Mouse (Mus musculus): Measurements from ENCODE around the gene Dpagt1.
"Not testable (repeated sequence)": the region's sequence is repeated elsewhere in the genome, so short reads cannot be mapped to it uniquely, and the experiment has no call there.

The Dpagt1 gene

GRCm38 (mm10) chr9:44318826-44319095 is 7.1 kb upstream of the Dpagt1 start:
- no peak for DNase-seq

DNA sequence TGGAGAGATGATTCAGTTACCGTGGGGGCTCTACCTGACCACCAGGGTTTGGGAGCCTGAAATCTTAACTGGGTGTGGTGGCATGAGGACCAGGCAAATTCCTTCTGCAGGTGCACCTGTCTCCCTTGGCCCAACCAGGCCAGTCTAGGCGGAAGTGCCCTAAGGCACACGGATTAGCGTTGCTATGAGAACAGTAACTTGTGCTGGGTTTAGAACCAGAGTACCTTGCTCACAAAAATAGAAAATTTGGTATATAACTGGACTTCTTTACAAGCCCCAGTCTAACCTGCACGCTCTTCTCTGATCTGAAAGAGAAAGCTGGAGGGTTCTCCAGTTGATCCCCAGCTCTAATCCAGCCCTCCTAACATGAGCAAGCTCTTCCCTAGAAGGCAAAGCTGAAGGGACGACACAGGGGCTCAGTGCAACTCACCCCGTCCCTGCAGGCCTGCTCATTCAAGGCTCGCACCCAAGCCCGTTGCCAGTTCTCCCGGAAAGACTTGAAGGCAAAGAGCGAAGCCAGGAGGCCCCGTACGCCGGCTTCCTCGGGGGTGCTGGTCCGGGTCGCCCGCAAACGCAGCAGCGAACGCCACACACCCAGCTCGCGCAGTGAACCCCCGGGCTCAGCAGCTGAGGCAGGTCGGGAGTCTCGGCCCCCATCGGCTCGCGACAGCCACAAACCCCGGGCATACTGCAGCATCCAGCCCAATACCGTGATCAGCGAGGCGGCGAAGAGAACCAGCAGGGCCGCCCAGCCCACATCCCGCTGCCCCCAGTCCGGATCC is 6.5 kb upstream of the Dpagt1 start:
- peak; percentile 55 for DNase-seq

DNA sequence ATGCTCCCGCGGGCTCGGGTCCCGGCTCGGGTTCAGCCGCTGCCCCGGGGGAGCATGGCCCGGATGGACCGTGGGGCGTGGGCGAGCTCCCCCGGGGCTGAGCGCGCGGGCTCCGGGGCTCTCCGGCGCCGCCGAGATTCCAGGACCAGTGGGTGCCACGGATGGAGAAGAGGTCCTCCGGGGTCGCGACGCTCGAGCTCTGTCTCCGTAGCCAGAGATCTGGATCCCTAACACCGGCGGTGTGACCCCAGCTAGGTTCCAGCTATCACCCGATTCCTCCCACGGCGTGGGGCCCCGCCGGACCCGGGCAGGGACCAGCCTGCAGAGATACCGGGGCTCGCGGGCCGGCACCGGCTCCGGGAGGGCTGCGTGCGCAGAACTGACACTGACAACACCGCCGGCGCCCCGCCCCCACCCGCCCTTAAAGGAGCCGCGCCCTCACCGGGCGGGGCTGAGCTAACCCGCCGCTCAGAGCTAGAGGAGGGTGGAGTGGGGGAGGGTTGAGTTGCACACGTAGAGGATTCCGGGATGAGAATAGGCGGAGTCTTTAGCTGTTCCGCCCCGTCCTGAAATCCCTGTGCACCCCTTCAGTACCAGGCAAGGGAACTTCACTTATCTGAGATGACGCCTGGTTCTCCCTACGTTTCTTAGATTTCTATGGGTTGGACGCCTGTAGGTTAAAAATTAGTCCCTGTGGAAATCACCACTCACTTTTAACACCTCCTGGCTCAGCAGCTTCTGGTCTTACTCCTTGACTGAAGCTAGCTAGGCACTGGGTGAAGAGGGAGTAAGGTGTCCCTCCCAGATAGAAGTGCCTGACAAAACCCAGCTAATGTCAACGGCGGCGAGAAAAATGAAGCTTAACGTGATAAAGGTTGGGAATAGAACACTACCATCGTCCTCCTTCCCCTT is 5.7 kb upstream of the Dpagt1 start, which contains the start of gene C2cd2l:
TSS of gene C2cd2l (minus strand) at position 399 of the 912 bp plus-strand sequence.
- peak; percentile 94 for DNase-seq

- no peak for DNase-seq
These were observed 5.1 kb upstream of the Dpagt1 start for GRCm38 (mm10) chr9:44320799-44321133.

DNA sequence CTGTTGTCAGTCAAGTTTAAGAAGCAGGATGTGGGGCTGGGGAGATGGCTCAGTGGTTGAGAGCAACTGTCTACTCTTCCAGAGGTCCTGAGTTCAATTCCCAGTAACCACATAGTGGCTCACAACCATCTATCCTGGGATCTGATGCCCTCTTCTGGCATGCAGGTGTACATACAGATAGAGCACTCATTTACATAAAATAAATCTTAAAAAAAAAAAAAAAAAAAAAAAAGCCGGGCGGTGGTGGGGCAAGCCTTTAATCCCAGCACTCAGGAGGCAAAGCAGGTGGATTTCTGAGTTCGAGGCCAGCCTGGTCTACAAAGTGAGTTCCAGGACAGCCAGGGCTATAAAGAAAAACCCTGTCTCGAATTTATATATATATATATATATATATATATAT is 2.2 kb upstream of the Dpagt1 start:
- DNase-seq, result not testable (repeated sequence)

DNA sequence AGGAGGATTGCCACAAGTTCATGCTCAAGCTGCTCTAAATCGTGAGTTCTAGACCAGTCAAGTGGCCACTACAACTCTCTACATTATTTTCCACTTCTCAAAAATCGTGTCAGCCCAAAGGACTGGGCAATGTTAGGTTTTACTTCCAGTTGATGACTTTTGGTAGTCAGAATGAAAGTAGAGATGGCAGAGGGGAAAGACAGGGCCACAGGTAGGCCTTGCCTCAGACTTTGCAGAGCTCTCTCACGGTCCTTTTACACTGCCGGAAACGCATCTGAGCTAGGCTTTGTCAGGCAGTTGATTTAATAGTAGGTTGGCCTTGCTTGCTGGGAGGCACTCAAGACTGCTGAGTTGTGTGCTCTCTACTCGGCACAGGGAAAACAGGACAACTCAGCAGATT is 1.7 kb upstream of the Dpagt1 start:
- no peak for DNase-seq

DNA sequence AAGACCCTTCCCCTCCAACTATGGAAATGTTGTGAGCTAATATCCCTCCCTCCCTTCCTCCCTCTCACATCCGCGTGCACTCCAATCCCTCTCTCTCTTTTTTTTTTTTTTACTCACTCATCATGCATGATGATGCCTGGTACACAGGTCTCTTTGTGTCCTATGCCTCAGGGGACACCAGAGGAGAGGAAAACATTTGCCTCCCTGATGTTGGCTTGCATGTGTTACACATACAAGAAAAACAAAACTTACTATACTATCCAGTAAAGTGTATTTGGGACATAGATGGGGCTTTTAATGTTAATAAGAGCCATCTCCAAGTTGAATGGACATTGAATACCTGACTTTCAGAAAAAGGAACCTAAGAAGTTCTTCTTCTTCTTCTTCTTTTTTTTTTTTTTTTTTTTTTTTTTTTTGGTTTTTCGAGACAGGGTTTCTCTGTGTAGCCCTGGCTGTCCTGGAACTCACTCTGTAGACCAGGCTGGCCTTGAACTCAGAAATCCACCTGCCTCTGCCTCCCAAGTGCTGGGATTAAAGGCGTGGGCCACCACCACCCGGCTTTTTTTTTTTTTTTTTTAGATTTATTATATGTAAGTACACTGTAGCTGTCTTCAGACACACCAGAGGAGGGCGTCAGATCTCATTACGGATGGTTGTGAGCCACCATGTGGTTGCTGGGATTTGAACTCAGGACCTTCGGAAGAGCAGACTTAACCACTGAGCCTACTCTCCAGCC is 619 bp upstream of the Dpagt1 start:
- not testable (repeated sequence) for DNase-seq

DNA sequence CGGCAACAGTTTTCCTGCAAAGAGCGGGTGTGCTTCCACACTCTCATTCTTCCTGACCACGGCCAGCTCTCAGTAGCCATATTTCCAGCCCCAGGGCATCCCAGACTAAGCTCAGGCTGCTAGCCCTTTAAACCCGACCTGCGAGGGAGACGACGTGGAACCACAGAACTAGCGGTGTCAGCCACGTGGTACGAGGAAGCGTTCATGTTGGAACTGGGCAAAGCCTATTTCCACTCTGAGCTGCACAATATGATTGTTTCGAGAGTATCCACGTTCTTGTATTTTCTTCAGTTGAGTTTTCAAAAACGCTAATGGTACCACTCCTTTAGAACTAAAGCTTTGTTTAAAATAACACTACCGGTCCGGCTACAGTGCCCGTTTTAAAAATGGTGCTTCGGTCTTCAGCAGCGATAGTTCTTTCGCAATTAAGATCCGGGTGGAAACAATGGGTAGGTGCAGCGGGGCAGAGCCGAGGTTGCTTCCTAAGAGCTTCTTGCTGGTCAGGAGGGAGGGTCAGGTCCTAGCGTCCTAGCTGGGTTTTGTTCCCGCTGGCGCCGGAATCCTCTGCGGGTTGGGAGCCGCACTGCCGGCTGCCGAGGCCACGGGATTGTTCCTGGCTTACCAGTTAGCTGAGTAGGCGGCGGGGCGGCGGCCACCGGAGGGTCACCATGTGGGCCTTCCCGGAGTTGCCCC is 698 bp downstream of the Dpagt1 start:
- DNase-seq, result peak; percentile 86

DNA sequence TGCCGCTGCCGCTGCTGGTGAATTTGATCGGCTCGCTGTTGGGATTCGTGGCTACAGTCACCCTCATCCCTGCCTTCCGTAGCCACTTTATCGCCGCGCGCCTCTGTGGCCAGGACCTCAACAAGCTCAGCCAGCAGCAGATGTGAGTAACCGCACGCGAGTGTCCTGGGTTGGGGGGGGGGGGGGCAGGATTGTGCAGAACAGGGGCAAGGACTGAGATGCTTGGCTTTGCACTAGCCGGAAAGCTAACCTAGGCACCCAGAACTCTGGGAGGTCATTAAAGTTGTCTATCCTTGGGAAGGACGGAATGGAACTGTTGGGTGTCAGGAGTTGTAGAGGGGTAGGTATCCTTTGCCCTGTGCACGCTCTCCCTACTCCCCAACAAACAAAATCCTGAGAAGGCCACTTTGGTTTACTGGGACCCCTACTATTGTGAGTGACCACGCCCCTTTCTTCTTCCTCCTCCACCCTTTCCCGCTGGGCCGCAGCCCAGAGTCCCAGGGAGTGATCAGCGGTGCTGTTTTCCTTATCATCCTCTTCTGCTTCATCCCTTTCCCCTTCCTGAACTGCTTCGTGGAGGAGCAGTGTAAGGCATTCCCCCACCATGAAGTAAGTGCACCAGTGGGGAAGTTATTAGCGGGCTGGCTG is 1.4 kb downstream of the Dpagt1 start:
- no peak for DNase-seq

GRCm38 (mm10) chr9:44327926-44328325 is 2.1 kb downstream of the Dpagt1 start:
- DNase-seq, result no peak

- DNase-seq, result no peak
These were observed 4.9 kb downstream of the Dpagt1 start for GRCm38 (mm10) chr9:44330736-44331135.

GRCm38 (mm10) chr9:44332918-44333638 is 7.3 kb downstream of the Dpagt1 start:
- DNase-seq, result peak; percentile 65

GRCm38 (mm10) chr9:44334396-44335330 is 8.8 kb downstream of the Dpagt1 start, which contains the start of gene H2afx:
Gene H2afx, plus strand, starts transcription at chr9:44334694.
- peak; percentile 100 for DNase-seq

DNA sequence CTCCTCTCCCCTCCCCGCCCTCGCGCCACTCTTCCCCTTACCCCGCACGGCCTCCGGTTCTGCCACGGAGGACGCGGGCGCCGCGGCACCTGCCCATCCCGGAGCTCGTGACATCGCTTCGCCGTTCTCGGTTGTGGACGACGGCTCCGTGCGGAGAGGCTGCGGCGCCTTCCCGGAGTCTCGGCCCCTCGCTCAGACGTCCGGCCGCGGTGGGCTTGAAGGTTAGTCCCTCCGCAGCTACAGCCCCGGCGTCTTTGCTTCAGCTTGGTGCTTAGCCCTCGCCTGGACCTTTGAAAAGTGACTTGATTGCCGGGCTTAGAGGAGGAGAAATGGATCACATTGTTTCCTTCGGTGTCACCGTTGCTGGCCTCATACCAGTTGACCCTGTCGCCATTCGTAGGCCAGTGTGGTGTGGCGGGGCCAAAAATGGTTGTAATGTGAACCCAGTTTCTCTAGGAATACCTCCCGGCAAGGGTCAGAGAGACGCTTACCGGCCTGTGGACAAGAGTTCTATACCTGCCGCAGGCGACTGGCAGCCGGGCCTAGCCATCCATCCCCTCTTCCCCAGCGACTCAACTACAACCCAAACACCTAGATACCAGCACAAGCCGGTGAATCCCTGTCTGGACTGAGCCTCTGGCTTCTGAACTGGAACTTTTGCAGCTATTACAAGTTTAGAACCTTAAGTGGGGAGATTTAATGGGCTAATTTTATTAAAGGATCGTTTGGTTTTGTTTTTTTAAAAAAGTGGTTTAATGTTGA is 9.7 kb downstream of the Dpagt1 start:
- DNase-seq, result peak; percentile 53

DNA sequence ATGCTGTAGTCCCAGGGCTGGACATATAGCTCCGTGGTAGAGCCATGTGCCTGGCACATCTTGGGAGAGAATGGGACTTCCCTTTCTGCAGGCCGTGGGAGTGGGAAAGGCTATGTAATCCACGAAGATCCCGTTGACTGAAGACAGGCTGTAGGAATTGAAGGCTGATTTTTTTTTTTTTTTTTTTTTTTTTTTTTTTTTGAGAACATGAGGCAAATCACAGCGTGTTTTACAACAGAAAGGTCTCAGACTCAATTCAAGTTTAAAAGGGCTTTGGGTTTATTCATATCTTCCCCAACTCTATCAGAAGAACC is 10.2 kb downstream of the Dpagt1 start:
- no peak for DNase-seq

- not testable (repeated sequence) for DNase-seq
These were observed 10.7 kb downstream of the Dpagt1 start for GRCm38 (mm10) chr9:44336513-44336912.

DNA sequence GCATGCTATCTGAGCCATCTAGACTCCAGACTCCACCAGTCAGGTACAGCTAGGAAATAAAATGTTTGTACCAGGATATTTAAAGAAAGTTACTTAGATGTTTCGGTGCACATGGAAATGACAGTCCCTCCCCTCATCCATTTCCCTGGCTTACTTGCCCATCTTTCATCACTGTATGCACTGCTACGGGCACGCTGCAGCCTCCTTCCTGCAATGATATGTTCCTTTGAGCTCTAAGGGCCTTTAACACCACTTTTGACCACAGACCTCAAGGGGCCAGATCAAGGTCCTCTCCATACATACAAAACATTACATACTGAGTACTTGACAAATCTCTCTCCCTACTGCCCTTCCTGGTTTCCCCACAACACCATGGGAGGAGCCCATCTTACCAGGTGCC is 11.1 kb downstream of the Dpagt1 start:
- no peak for DNase-seq

- DNase-seq, result no peak
These were observed 11.8 kb downstream of the Dpagt1 start for GRCm38 (mm10) chr9:44337436-44338169.

GRCm38 (mm10) chr9:44338574-44338973 is 12.8 kb downstream of the Dpagt1 start:
- no peak for DNase-seq
